Mouse (Mus musculus) heart, embryonic 10.5 days (tissue): ENCODE results near the gene Fign. TPM values are rescaled to one million over a fixed set of nuclear protein-coding genes. Genes with fewer than 3 reads are reported as not detected.

Source experiments
- DNase-seq: peaks from one replicate; pipeline ENCODE4 v3.0.0-alpha.2; 2017; ENCODE audit warnings: low spot score
- H3K27ac ChIP-seq: fragments of 300-500 bp; sonication (generic); 2 replicates; pipeline ENCODE4 v1.5.1; 2016; ENCODE audit warnings: mild to moderate bottlenecking
- H3K27me3 ChIP-seq: fragments of 300-500 bp; sonication (generic); 2 replicates; pipeline ENCODE4 v1.6.1; 2016; ENCODE audit warnings: mild to moderate bottlenecking; ENCODE audit not compliant: poor library complexity, insufficient read depth, severe bottlenecking
- H3K36me3 ChIP-seq: fragments of 300-500 bp; sonication (generic); 2 replicates; pipeline ENCODE4 v1.6.1; 2016; ENCODE audit warnings: mild to moderate bottlenecking, moderate library complexity
- H3K4me1 ChIP-seq: fragments of 300-500 bp; sonication (generic); 2 replicates; pipeline ENCODE4 v1.6.1; 2016; ENCODE audit warnings: mild to moderate bottlenecking
- H3K4me3 ChIP-seq: fragments of 300-500 bp; sonication (generic); 2 replicates; pipeline ENCODE4 v1.5.1; 2016; ENCODE audit warnings: mild to moderate bottlenecking, moderate library complexity
- H3K9me3 ChIP-seq: fragments of 300-500 bp; sonication (generic); 2 replicates; pipeline ENCODE4 v1.6.1; 2016; ENCODE audit warnings: mild to moderate bottlenecking, moderate library complexity
- WGBS: fragments of 180-500 bp; shearing (Covaris S2); methylation state at CpG from one replicate; pipeline ENCODE4 v1.1.7; 2016; 5-methylcytosine and 5-hydroxymethylcytosine counted together
- polyA plus RNA-seq: library from polyadenylated mRNA; unstranded; fragments of >200 nt; fragmentation: Nextera tagmentation; extraction: Ambion mirVana; gene quantifications from 2 replicates; pipeline ENCODE4 v1.2.1, GENCODE M21; 2016

The Fign gene
- polyA plus RNA-seq, 1 experiment from 2014 or later: 13.8 TPM

GRCm38 (mm10) chr2:64083853-64084427, 13.9 kb downstream of the Fign start:
- H3K4me1 ChIP-seq: peaks cover 29% of the 10 kb centered on the region
- DNase-seq: no peak
- 71% methylated on average over 5 of the region's 5 CpGs for WGBS
- no peaks in the 10 kb centered on the region for H3K9me3 ChIP-seq
- H3K36me3 ChIP-seq: no peaks in the 10 kb centered on the region
- H3K27ac ChIP-seq: no peak overlapping the region
- H3K4me3 ChIP-seq: no peak overlapping the region
- H3K27me3 ChIP-seq: no peaks in the 10 kb centered on the region

DNA sequence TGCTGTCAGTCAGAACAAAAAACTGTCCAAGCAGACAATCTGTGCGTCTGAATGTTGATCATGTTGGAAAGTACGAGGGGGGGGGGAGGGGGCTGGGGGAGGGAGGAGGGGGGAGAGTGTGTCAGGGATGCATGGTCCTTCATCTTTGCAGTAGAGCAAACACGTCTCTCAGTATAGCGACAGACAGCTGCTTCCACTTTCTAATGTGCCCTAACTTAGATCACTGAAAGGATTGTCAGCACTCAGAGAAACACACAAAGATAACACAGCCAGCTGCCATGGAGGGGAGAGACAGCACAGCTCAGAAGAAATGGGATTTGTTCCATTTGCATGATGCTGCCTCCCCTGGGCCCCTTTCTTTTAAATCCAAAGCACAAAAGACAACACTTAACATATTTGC, 18.1 kb downstream of the Fign start:
- Histone ChIP-seq H3K4me1 (peaks cover 60% of the 10 kb centered on the region), H3K27me3 (no peaks in the 10 kb centered on the region), H3K36me3 (no peaks in the 10 kb centered on the region), H3K9me3 (no peaks in the 10 kb centered on the region), H3K4me3 (no peak overlapping the region; the same call in 1 of the 2 replicates), H3K27ac (no peak overlapping the region)
- WGBS: 8% methylated on average over 4 of the region's 4 CpGs
- no peak for DNase-seq

DNA sequence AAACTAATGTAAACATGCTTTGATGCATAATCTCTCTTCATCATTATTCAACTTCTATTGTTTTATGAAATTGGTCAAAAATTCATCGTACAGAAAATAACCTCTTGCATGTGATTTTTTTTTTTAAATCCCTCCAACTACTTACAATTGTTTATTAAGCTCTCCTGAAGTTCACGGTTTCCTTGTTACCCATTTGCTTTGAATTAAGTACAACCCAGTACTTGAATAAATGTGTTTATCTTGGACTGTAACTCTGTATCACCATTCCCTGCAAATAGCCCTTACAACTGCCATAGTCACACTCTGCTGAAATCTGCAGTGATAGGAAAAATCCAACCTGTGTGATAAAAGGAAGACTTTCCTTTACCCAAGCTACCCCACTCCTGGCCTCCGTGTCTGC, 19.3 kb downstream of the Fign start:
- Histone ChIP-seq H3K4me3 (no peak overlapping the region), H3K27me3 (no peaks in the 10 kb centered on the region), H3K4me1 (peaks cover 65% of the 10 kb centered on the region), H3K9me3 (no peaks in the 10 kb centered on the region), H3K36me3 (no peaks in the 10 kb centered on the region), H3K27ac (peak overlapping the region; percentile 36; the same call in 1 of the 2 replicates)
- DNase-seq: no peak
- 58% methylated on average over 3 of the region's 3 CpGs for WGBS

GRCm38 (mm10) chr2:64077846-64078245, 20.0 kb downstream of the Fign start:
- DNase-seq: no peak
- no peak overlapping the region for H3K4me3 ChIP-seq
- WGBS: 73% methylated on average over 2 of the region's 2 CpGs
- no peaks in the 10 kb centered on the region for H3K9me3 ChIP-seq
- H3K27ac ChIP-seq: no peak overlapping the region
- peaks cover 64% of the 10 kb centered on the region for H3K4me1 ChIP-seq
- no peaks in the 10 kb centered on the region for H3K36me3 ChIP-seq
- H3K27me3 ChIP-seq: no peaks in the 10 kb centered on the region

GRCm38 (mm10) chr2:64075873-64076272, 22.0 kb downstream of the Fign start:
- Histone ChIP-seq H3K27ac (peak overlapping the region; percentile 72), H3K9me3 (no peaks in the 10 kb centered on the region), H3K4me1 (peaks cover 63% of the 10 kb centered on the region), H3K4me3 (peak overlapping the region; percentile 24; the same call in 1 of the 2 replicates), H3K27me3 (no peaks in the 10 kb centered on the region), H3K36me3 (no peaks in the 10 kb centered on the region)
- WGBS: 48% methylated on average over 6 of the region's 6 CpGs
- no peak for DNase-seq

GRCm38 (mm10) chr2:64074602-64075389, 23.0 kb downstream of the Fign start:
- Histone ChIP-seq H3K4me1 (peaks cover 61% of the 10 kb centered on the region), H3K36me3 (no peaks in the 10 kb centered on the region), H3K27ac (peak overlapping the region; percentile 64), H3K27me3 (no peaks in the 10 kb centered on the region), H3K9me3 (no peaks in the 10 kb centered on the region), H3K4me3 (peak overlapping the region; percentile 22; the same call in 1 of the 2 replicates)
- DNase-seq: no peak
- WGBS: 52% methylated on average over 17 of the region's 17 CpGs

DNA sequence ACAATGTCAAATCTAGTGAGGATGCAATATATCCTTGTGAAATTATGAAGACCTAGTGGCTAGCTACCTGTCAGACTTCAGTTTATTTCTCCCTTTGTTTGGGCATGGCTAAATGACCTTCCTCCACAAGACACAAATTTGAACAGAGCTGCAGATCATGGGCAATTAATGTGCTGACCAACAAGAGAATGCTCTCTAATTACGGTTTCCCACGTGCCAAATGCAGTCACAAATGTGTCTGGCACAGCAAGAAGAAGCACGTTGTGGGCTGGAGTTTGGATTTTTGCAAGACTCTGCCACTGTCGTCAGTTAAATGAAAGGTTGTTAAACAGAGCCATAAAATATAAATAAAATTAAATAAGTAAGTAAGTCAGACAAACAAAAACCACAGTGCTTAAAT, 25.7 kb downstream of the Fign start:
- H3K4me1 ChIP-seq: peaks cover 51% of the 10 kb centered on the region
- 79% methylated on average over 4 of the region's 4 CpGs for WGBS
- no peaks in the 10 kb centered on the region for H3K27me3 ChIP-seq
- H3K27ac ChIP-seq: no peak overlapping the region
- no peaks in the 10 kb centered on the region for H3K9me3 ChIP-seq
- no peaks in the 10 kb centered on the region for H3K36me3 ChIP-seq
- no peak overlapping the region for H3K4me3 ChIP-seq
- no peak for DNase-seq

DNA sequence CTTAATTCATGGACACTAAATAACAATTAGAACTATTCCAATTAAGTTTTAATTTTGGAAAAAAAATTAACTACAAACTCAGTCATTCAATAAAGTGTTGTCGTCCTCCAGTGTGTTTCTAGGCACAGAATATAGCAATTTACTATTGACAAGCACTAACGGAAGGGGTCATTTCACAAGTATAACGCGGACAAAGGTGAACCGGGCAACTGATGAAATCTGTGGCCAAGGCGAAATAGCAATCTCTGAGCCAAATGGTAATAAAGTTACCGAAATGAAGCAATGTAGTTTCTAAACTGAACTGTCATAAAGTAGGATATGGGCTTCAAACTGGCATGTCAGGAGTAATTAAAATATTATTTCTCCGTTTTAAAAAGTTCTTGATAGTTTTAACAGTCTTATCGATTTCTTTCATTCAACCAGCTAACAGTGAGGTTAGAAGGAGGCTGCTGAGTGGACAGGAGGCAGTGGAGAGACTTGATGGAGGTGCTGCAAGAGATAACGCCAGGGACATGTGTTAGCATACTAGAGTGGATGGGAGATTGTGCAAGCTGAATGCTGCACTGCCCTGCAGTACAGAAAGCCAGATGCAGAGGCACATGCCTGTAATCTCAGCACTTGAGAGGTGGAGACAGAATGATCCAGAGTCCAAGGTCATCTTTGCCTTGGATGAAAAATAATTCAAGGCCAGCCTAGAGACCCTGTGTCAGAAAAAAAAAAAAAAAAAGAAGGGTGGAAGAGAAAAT, 27.7 kb downstream of the Fign start:
- H3K36me3 ChIP-seq: no peaks in the 10 kb centered on the region
- WGBS: 49% methylated on average over 10 of the region's 10 CpGs
- no peaks in the 10 kb centered on the region for H3K9me3 ChIP-seq
- peak; percentile 85 for DNase-seq
- peak overlapping the region; percentile 42; the same call in 1 of the 2 replicates for H3K27ac ChIP-seq
- H3K27me3 ChIP-seq: no peaks in the 10 kb centered on the region
- peaks cover 35% of the 10 kb centered on the region for H3K4me1 ChIP-seq
- H3K4me3 ChIP-seq: no peak overlapping the region

- Histone ChIP-seq H3K4me1 (peaks cover 31% of the 10 kb centered on the region), H3K27me3 (no peaks in the 10 kb centered on the region), H3K9me3 (no peaks in the 10 kb centered on the region), H3K27ac (no peak overlapping the region), H3K36me3 (no peaks in the 10 kb centered on the region), H3K4me3 (no peak overlapping the region)
- DNase-seq: no peak
- 83% methylated on average over 4 of the region's 4 CpGs for WGBS
Measured at GRCm38 (mm10) chr2:64065511-64065910, 32.3 kb downstream of the Fign start.

GRCm38 (mm10) chr2:64059477-64059876, 38.4 kb downstream of the Fign start:
- H3K9me3 ChIP-seq: no peaks in the 10 kb centered on the region
- peaks cover 48% of the 10 kb centered on the region for H3K4me1 ChIP-seq
- peak overlapping the region; percentile 42; the same call in 1 of the 2 replicates for H3K27ac ChIP-seq
- WGBS: 74% methylated on average over 5 of the region's 5 CpGs
- no peak for DNase-seq
- H3K4me3 ChIP-seq: no peak overlapping the region
- no peaks in the 10 kb centered on the region for H3K36me3 ChIP-seq
- no peaks in the 10 kb centered on the region for H3K27me3 ChIP-seq

GRCm38 (mm10) chr2:64048142-64048541, 49.7 kb downstream of the Fign start:
- no peak for DNase-seq
- peaks cover 21% of the 10 kb centered on the region for H3K4me1 ChIP-seq
- H3K27me3 ChIP-seq: no peaks in the 10 kb centered on the region
- H3K36me3 ChIP-seq: no peaks in the 10 kb centered on the region
- no peak overlapping the region for H3K4me3 ChIP-seq
- whole genome bisulfite sequencing: 86% methylated on average over 2 of the region's 2 CpGs
- no peaks in the 10 kb centered on the region for H3K9me3 ChIP-seq
- no peak overlapping the region for H3K27ac ChIP-seq

DNA sequence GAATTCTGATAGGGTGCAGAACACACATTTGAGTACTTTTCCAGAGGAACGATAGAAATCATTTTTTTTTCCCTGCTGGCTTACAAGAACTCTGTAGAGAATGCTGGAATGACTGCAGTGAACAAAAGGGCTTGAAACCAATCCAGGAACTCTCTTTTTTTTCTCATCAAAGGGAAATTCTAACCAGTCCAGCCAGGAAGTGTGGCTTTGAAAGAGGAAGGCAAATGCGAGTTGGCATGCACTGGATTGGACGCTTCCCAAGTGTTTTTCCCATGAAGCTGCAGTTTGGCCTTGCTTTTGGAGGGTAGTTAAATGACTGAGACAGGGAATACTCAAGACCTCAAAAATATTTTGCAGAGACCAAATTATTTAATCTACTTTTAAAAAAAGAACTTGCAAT, 54.7 kb downstream of the Fign start:
- H3K4me3 ChIP-seq: no peak overlapping the region
- H3K27me3 ChIP-seq: no peaks in the 10 kb centered on the region
- WGBS: 68% methylated on average over 3 of the region's 3 CpGs
- no peaks in the 10 kb centered on the region for H3K9me3 ChIP-seq
- no peaks in the 10 kb centered on the region for H3K36me3 ChIP-seq
- H3K4me1 ChIP-seq: peaks cover 9% of the 10 kb centered on the region
- H3K27ac ChIP-seq: no peak overlapping the region
- DNase-seq: no peak

- 44% methylated on average over 3 of the region's 3 CpGs for WGBS
- DNase-seq: no peak
- Histone ChIP-seq H3K27me3 (no peaks in the 10 kb centered on the region), H3K9me3 (no peaks in the 10 kb centered on the region), H3K4me3 (no peak overlapping the region), H3K36me3 (no peaks in the 10 kb centered on the region), H3K4me1 (peaks cover 6% of the 10 kb centered on the region; the same call in 1 of the 2 replicates), H3K27ac (no peak overlapping the region)
Measured at GRCm38 (mm10) chr2:64035393-64035792, 62.4 kb downstream of the Fign start.
